ENCODE assay signal across 9 mouse cellular contexts in genomic region chr9:69092119-69093013, GRCm38 (mm10).
A peak's percentile ranks its signal among the peaks of the same experiment; 100 is the strongest.
DNase-seq lines count a peak whose midpoint lies in the region; ATAC-seq and TF ChIP-seq lines count a peak whose summit lies in the region.
"Had no signal": no experiment of that assay in that cellular context is flagged by ENCODE, and none has a peak within 500 bp of the region (broad histone marks: within the 10 kb centered on the region; RNA-seq: fewer than 3 reads in every experiment).

No protein-coding gene starts in this region.

- intact Hi-C loops in gastrocnemius, adult 2 months (cut with DNase I) = loop anchor here (2.0 to 5.0 kb wide), 2 partner anchors 38 to 255 kb away; no protein-coding TSS in a partner anchor
- intact Hi-C loops in left cerebral cortex, postnatal 14 days (cut with DNase I) = no loop called here

- peaks cover 16% of the 10 kb centered on the region for H3K4me1 ChIP-seq in forebrain, embryonic 10.5 days
- no peaks in the 10 kb centered on the region for H3K4me1 ChIP-seq in forebrain, embryonic 11.5 days (replicated peaks; ENCODE audit: control insufficient read depth, insufficient read depth, low read length)
- peaks cover 7% of the 10 kb centered on the region; the same call in 1 of the 2 replicates for H3K4me1 ChIP-seq in intestine, embryonic 15.5 days (replicated peaks)

- no peak overlapping the region for H3K4me2 ChIP-seq in forebrain, embryonic 11.5 days (ENCODE audit: low read depth, low read length, severe bottlenecking)
- H3K4me2 ChIP-seq in intestine, embryonic 15.5 days (replicated peaks) = no peak overlapping the region
- H3K4me2 ChIP-seq: neural tube, embryonic 13.5 days had no signal

- no peaks in the 10 kb centered on the region for H3K9me3 ChIP-seq in forebrain, embryonic 10.5 days
- no peaks in the 10 kb centered on the region for H3K9me3 ChIP-seq in forebrain, embryonic 11.5 days (ENCODE audit: control insufficient read depth, low read length)
- no peaks in the 10 kb centered on the region for H3K9me3 ChIP-seq in intestine, embryonic 15.5 days
- H3K9me3 ChIP-seq: neural tube, embryonic 13.5 days had no signal

- no peak for DNase-seq in forebrain, embryonic 10.5 days (ENCODE audit: extremely low spot score, low spot score)
- no peak for DNase-seq in forebrain, embryonic 11.5 days (ENCODE audit: low spot score)
- peak; percentile 94 for DNase-seq in gastrocnemius, adult 2 months
- peak; percentile 22 to 52 for DNase-seq in left cerebral cortex, postnatal 14 days (ENCODE audit: low spot score in 2 of 2)
- DNase-seq in naive thymus-derived CD4-positive, alpha-beta T cell, adult 2 months (ENCODE audit: low read depth) = peak; percentile 37
- DNase-seq in urinary bladder, adult 2 months (ENCODE audit: low spot score) = peak; percentile 33

- H3K36me3 ChIP-seq in forebrain, embryonic 10.5 days (replicated peaks) = no peaks in the 10 kb centered on the region
- no peaks in the 10 kb centered on the region for H3K36me3 ChIP-seq in forebrain, embryonic 11.5 days (ENCODE audit: control insufficient read depth, insufficient read depth, low read length)
- no peaks in the 10 kb centered on the region for H3K36me3 ChIP-seq in intestine, embryonic 15.5 days
- H3K36me3 ChIP-seq: neural tube, embryonic 13.5 days had no signal

- H3K9ac ChIP-seq in forebrain, embryonic 11.5 days (ENCODE audit: low read length) = no peak overlapping the region
- no peak overlapping the region for H3K9ac ChIP-seq in intestine, embryonic 15.5 days
- H3K9ac ChIP-seq: neural tube, embryonic 13.5 days had no signal

- 67% methylated on average over 15 of the region's 15 CpGs for WGBS in forebrain, embryonic 10.5 days
- WGBS in forebrain, embryonic 11.5 days = 70% methylated on average over 15 of the region's 15 CpGs
- 57% methylated on average over 15 of the region's 15 CpGs for WGBS in intestine, embryonic 15.5 days

- H3K4me3 ChIP-seq in forebrain, embryonic 10.5 days = no peak overlapping the region
- H3K4me3 ChIP-seq in forebrain, embryonic 11.5 days (ENCODE audit: low read depth, low read length) = no peak overlapping the region
- peak overlapping the region; percentile 61 for H3K4me3 ChIP-seq in gastrocnemius, adult 2 months
- H3K4me3 ChIP-seq in intestine, embryonic 15.5 days (replicated peaks) = no peak overlapping the region
- H3K4me3 ChIP-seq: neural tube, embryonic 13.5 days had no signal

- no peak for ATAC-seq in forebrain, embryonic 11.5 days (replicated peaks; ENCODE audit: low FRiP score)
- peak; percentile 93 for ATAC-seq in cerebellum, adult (ENCODE audit: insufficient number of reproducible peaks, low FRiP score, low TSS enrichment)
- ATAC-seq in intestine, embryonic 15.5 days = peak; percentile 76

- 0 out of 2 replicates have a peak overlapping the region, but pooled peaks have one; percentile 53 for H3K27ac ChIP-seq in forebrain, embryonic 10.5 days
- H3K27ac ChIP-seq in forebrain, embryonic 11.5 days (ENCODE audit: low read depth, low read length) = no peak overlapping the region
- peak overlapping the region; percentile 94 for H3K27ac ChIP-seq in gastrocnemius, adult 2 months
- H3K27ac ChIP-seq in intestine, embryonic 15.5 days = 0 out of 2 replicates have a peak overlapping the region, but pooled peaks have one; percentile 40
- H3K27ac ChIP-seq: neural tube, embryonic 13.5 days had no signal

- no peak; the same call in 1 of the 2 replicates for TF ChIP-seq CTCF in gastrocnemius, adult 2 months (IDR thresholded peaks at IDR 0.05)

- no peaks in the 10 kb centered on the region for H3K27me3 ChIP-seq in forebrain, embryonic 10.5 days (ENCODE audit: poor library complexity, severe bottlenecking)
- H3K27me3 ChIP-seq in forebrain, embryonic 11.5 days (ENCODE audit: control insufficient read depth, insufficient read depth, low read length) = no peaks in the 10 kb centered on the region
- H3K27me3 ChIP-seq in intestine, embryonic 15.5 days (replicated peaks) = no peaks in the 10 kb centered on the region

Comparison
In these comparisons a context has a peak if more than half of its experiments do, and no peak if none do; other contexts are left out.
1. DNase-seq: peak in gastrocnemius, adult 2 months (single experiment), left cerebral cortex, postnatal 14 days (2 of 2), naive thymus-derived CD4-positive, alpha-beta T cell, adult 2 months (single experiment) and urinary bladder, adult 2 months (single experiment); none in forebrain, embryonic 10.5 days (single experiment) and forebrain, embryonic 11.5 days (single experiment).